Mouse (Mus musculus): ENCODE measurements around the gene Paqr3.

The Paqr3 gene

GRCm38 (mm10) chr5:97111207-97111910, at the start of gene Paqr3:
Gene Paqr3, minus strand, starts transcription at chr5:97111596.
- DNase-seq = peak; percentile 98

DNA sequence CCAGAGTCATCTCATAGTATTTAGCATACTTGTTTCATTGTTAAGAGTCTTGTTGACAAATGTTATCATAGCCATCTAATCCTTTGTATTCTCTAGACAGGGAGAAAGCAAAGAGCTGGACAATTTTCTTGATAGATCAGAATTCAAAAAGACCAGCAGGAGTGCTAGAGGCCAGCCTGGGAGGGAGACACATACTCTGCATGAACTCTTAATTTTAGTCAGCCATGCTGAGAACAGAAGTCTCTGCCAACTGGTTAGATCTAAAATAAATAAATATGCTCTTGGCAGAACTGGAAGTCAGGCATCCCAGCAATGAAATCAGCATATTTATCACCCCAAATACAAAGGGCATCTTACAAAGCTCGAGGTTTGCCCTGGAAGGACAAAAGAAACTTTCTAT, 43.3 kb upstream of the Paqr3 start:
- no peak for DNase-seq

GRCm38 (mm10) chr5:97135331-97135730, 23.9 kb upstream of the Paqr3 start:
- DNase-seq = no peak

GRCm38 (mm10) chr5:97129589-97129988, 18.2 kb upstream of the Paqr3 start:
- DNase-seq = no peak

DNA sequence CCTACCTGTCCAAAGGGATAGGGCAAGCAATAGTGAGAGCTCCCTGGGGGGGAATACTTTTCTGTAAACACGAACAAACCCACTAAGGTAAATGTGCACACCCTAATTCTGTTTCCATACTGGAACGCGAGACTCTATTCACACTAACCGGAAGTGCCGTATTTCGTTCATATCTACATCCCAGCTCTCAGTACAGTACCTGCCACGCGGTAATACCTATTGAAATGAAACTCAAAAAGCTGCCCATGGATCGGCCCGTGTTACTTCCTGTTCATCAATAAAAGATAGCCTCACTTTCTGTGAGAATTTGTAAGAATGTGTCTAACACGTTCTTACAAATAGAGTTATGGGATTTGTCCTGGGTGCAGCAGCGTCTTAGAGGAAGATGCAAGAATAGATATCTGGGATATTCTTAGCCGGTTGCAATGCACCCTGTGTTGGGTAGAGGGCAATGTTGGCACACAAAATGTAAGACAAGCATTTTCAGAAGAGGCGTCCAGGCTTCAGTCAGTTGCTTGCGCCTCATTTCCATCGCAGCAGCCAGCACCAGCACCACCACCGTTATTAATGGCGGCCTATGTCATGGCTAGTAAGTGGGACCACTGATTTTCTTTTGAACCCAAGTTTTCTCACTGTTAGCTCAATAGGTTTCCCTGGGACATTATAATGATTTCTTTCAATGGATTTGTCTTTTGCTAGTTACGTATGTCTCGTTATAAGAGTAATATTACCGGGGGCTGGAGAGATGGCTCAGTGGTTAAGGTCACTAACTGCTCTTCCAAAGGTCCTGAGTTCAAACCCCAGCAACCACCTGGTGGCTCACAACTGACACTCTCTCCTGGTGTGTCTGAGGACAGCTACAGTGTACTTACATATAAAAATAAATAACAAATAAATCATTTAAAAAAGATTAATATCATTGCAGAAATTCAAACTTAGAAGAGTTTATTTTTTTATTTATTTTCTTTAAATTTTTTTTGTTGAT, 17.1 kb upstream of the Paqr3 start:
- DNase-seq = peak; percentile 16

DNA sequence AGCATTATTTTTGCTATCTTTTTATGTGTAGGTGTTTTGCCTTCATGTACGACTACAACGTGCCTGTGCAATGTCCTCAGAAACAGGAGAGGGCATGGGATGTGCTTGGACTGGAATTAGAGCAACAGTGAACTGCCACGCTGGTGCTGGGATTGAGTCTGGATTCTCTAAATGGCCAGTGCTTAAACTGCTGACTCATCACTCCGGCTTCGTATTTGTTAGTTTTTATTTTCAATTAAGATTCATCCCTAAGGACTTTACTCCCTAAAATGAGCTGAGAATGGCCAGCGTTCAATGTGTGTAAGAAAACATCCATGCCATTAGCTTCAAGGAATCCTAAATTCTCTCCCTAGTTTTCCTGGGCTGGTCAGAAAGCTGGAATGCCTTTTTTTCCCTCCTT, 15.9 kb upstream of the Paqr3 start:
- DNase-seq = no peak

DNA sequence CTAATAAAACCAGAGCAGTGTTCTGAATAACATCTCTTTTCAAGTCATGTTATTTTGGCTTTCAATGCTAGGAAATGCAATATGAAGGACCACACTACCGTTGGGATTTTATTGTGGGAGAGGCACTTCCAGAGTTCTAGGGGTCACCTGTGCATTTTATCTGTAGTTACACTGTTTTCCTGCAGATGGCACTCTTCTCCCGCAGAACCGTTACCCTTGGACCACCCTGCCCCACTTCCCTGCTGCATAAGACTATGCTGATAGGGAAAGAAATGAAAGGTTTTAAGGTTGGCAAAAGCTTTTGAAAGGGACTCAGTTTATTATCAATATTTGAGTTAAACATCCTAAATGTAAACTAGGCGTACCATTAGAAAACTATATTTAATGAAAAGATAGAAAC, 14.6 kb upstream of the Paqr3 start:
- no peak for DNase-seq

DNA sequence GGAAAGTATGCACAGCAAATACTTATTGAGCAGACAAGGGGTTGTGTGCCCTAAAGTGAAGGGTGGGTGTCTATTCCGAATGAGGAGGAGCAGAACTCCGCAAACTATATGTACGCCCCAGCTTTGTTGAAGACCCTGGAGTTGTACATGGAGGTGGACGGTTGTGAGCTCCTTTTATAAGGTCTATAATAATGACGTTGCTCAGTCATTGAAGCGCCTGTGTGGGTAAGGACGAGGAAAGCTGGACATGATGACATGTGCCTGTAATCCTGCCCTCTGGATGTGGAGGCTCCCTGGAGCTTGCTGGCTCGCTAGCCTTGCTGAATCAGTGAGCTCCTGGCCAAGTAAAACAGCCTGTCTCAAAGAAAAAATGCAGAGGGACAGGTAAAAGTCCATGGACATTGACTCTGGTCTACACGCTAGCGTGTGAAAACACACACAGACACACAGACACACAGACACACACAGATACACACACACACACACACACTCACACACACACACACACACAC, 14.1 kb upstream of the Paqr3 start:
- no peak for DNase-seq

DNA sequence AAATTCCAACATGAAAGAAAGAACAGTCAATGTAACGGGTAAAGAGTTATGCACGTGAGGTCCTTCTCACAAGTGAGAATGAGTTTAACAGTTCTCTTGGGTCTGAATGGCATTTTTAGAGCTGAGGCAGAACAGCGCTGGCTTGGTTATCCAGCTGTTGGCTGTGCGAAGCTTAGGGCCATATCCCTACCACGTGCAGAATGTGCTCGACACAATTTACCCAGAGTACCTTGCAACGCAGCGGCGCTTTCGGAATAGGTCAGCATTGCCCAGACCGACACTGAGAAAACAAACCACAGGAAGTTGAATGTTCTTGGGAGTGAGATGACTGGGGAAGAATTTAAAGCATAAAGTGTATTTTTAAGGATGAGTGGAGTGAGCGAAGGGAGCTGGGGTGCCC, 13.6 kb upstream of the Paqr3 start:
- no peak for DNase-seq

GRCm38 (mm10) chr5:97110697-97111096, 699 bp downstream of the Paqr3 start:
- no peak for DNase-seq

DNA sequence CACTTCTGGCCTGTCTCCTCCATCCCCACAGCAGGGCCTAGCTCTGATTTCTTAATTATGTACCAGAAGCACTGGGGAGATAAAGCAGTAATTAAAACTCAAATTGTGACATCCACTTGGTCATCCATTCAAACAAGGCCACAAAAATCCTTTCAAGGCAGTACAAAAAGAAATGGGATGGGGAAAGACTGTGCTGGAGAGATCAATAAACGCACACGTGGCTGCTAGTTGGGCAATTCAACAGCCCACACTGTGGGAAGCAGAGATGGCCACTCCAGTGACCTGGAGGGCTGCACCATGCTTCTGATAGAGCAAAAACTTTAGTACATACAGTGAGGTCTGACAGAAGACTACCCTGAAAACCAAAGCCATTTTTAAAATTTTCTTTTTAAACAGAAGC, 1.3 kb downstream of the Paqr3 start:
- DNase-seq = no peak

GRCm38 (mm10) chr5:97108333-97108732, 3.1 kb downstream of the Paqr3 start:
- no peak for DNase-seq

DNA sequence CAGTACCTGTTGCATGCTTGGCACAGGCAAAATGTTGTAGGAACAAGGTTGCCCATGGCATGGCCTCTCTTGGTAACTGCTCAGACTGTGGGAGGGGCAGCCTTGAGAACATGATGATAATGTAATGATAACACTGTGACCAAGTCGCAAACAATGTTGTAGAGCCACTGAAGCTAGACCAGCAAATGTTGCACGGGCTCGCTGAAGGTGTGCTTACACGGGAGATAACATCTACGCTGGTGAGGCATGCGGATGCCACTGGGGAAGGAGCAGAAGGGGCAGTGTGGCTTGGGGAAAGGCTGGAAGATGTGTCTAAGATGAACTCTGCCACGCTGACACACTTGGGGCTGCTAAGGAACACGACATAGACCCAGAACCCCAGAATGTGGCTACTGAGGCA, 11.4 kb downstream of the Paqr3 start:
- no peak for DNase-seq

DNA sequence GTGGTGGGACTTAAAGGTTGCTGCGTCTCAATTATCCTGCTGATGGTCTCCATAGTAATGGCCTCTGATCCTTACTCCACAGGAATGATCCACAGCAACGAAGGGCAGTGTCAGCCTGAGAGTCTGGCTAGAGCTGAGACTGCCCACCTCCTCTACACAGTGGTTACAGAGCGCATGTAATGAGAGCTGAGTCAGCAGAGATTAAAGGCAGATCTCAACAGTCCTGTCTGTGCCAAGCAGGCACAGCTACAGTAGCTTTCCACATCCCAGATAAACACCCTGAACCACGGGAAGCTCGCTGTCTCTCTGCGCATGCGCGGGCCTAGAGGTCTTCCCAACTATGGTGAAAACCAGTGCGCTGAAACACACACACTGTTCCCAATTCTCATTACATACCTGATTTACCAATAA, 13.8 kb downstream of the Paqr3 start:
- no peak for DNase-seq

GRCm38 (mm10) chr5:97095335-97095734, 16.1 kb downstream of the Paqr3 start:
- DNase-seq = no peak

- no peak for DNase-seq
These were observed 18.4 kb downstream of the Paqr3 start for GRCm38 (mm10) chr5:97092970-97093369.

DNA sequence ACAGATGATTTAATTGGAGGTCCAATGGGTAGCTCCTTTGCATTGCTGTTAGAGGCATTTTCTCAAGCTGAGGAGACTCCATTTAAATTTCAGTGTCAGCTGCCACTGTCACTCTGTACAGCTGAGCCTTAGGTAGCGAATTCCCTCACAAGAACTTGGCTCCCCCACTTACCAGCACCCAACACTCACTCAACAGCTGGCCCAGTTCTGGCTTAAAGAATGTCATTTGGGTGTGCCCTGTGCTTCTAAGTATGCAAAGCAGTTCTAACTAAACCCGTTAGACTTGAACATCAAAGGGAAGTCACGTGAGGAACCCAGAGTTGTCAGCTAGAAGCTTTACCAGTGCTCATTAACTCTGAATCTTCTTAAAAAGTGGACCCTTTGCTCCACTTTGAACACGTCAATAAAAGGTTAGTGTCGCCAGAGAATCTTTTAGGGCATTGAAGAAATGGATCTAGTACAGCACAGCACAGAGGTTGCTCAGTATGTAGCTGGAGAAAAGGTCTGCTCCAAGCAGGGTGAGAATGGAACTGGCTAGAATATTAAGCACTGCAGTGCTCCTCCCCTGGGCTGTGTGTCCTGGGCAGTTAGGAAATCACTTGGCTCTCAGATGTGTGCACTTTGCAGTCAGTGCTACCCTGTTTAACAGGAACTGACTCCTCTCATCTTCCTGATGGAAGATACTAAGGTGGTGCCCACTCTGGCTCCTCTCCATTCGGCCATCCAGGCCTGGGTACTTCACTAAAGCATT, 21.2 kb downstream of the Paqr3 start:
- peak; percentile 22 for DNase-seq

GRCm38 (mm10) chr5:97089426-97089825, 22.0 kb downstream of the Paqr3 start:
- no peak for DNase-seq

GRCm38 (mm10) chr5:97088231-97088630, 23.2 kb downstream of the Paqr3 start:
- DNase-seq = no peak

- DNase-seq = no peak
These were observed 23.6 kb downstream of the Paqr3 start for GRCm38 (mm10) chr5:97087746-97088145.

- DNase-seq = peak; percentile 14
These were observed 24.3 kb downstream of the Paqr3 start for GRCm38 (mm10) chr5:97087030-97087630.

DNA sequence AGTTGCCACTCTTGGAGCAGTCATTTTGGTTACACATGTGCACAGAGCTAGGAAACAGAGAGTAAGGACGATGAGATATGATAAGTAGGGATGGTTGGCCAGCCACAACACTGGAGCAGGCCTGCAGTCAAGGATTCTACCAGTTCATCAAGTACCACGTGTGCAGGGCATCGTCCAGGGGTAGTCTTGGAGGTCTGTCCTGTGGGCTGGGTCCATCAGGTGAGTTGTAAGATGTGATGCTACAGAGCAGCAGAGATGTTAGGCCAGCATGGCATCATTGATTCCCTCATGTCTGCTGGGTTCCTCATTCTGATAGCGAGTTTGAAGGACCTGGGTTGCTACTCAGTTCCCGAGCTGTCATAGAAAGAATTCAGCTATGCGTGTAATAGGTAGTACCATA, 26.3 kb downstream of the Paqr3 start:
- DNase-seq = no peak

GRCm38 (mm10) chr5:97084541-97084940, 26.9 kb downstream of the Paqr3 start:
- DNase-seq = no peak
